Mouse (Mus musculus) T-helper 2 cell (primary cell): ENCODE results near the gene 4930583I09Rik.

Experiments used
- in situ Hi-C: fragments of 300-600 bp; cut with MboI, MseI; formaldehyde crosslinking; loops from one replicate; pipeline ENCODE4 v1.15.1; 2025; ENCODE audit warnings: high pct_unique_total_duplicates

4930583I09Rik gene

DNA sequence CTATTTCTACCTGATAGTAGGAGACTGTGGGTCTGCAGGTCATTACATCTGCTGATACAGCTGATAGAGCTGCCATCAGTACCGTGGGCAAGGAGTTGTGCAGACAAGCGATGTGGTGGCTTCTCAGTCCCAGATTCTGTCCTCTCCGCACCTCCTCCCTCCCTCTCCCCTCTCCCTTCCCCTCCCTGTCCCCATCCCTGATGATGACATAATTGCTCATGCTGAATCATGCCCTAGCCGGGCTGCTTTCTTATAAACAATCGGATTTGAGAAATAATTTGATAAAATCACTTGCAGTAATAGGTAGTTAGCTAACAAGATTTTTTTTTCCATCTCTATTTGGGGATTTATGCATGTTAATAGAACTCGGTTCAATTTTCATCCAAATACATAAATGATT is at the start of gene 4930583I09Rik:
TSS of gene 4930583I09Rik (minus strand) at position 144 of the 400 bp plus-strand sequence.
- in situ Hi-C loops, result no loop called here

DNA sequence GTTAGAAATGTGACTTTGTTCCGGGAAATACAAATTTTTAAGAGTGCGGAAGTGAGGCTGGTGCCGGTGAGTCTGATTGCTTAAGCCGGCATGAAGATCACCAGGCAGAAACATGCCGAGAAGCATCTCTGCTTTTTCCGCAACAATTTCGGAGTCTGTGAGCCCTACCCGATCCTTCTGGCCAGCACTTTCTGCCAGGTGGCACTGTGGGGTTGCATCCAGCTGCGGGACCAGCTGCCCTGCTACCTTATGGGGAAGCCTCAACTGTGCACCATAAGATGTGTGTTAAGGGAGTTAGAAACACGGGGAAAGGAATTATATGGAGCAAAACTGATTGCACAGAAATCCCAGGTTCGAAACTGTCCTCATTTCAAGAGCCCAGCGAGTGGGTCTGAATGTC is 40.2 kb upstream of the 4930583I09Rik start:
- in situ Hi-C loops, result loop anchor here (10.0 kb wide), 1 partner anchor 281 kb away; no protein-coding TSS in a partner anchor

DNA sequence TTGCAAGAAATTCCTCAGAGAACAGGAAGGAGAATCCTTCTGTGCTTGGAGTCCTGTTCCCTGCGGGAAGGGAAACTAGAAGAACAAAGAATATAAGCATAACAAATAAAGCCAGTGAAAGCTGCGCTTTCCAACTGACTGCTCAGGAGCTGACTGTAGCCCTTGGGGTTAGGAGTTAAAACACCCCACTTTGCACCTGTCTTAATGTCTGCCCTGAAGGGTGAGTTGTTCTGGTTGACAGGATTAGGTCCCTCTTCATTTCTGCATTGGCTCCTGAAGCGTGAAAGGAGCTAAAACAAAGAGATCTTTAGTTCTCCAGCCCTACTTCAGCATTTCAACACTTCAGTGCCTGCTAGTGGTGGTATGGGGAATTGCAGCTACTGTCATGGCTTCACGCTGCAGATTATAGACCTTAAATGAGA is 37.8 kb upstream of the 4930583I09Rik start:
- in situ Hi-C loops, result loop anchor here (10.0 kb wide), 1 partner anchor 279 kb away; no protein-coding TSS in a partner anchor

DNA sequence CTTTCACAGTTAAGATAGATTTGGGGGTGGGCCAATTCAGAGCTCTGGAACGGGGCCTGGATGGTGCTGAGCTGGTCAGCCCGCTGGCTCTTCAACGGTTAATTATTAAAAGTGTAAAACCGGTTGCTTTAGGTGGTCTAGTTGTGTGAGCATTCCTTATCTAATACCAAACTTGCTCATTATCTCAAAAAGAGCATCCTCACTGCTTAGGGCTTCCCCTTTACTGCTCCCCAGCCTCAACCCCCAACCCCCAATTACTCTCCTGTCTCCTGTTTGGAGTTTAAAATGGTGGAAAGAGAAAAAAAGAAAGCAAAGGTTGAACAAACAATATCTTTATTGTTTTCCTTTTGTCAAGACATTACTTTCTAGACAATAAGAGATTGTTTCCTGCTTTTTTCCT is 27.9 kb upstream of the 4930583I09Rik start:
- in situ Hi-C loops, result no loop called here

DNA sequence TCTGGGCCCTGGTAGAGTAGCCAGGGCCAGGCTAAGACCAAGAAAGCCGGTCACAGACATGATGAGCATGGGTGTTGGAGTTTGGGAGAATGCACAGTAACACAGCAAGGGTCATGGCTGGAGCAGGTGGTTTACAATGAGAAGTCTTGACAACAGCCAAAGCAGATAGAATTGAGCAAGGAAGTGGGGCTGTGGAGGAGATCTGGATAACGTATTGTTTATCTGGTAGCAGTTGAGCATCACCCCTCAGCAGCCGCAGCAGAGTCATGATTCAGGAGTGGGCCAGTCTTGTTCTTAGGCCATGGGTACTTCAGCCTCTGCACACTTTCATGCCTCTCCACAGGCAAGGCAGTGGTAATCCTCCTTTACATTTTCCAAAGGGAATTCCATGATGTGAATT is 25.1 kb upstream of the 4930583I09Rik start:
- in situ Hi-C loops, result no loop called here

DNA sequence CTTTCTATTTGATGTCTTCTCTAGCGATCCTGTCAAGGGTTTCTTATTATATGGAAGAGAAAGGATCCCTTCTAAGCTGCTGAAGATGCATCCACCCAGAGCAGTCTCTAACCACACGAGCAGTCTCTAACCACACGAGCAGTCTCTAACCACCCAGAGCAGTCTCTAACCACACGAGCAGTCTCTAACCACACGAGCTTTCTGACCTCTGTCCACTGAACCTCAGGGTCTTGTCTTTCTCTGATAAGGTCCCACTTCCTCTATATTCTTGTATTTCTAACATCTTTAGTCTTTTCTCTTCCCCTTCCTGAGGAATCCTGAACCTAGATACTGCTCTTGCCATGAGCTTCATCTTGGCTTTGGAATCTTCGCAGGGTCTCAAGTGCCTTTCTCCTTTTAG is 23.0 kb upstream of the 4930583I09Rik start:
- in situ Hi-C loops, result no loop called here

DNA sequence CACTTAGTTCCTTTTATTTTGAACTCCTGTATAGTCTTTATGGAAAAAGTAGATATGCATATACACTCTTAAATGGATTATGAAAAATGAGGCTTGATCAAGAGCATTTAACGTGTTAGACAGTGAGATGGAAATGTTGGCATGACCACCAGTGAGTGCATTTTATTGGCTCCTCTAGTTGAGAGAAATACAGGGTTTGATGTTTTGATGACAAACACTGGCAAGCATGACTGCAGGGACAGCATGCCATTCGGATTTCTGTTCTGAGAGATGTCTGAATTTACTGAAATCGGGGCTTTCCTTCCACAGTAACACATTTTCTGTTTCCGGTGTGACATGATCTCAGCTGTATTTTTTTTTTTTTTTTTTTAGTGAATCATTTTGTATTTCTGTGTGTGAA is 12.2 kb upstream of the 4930583I09Rik start:
- in situ Hi-C loops, result no loop called here

DNA sequence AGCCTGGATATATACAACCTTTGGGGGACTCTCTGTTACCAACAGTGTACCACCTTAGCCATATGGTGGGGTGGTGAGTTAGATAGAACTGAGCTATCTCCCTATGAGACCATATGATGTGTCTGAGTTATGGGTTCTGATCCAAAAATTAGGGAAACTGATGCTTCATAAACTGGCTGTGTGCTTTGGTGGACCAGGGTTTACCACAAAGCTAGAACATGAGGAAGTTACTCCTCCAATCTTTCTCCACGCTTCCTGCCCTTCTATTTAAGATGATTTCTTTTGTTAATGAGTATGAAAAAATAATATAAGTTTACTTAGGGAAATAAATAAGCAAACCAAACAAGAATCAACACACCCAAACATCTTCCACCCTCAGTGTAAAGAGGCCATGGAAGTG is 10.8 kb upstream of the 4930583I09Rik start:
- in situ Hi-C loops, result no loop called here

DNA sequence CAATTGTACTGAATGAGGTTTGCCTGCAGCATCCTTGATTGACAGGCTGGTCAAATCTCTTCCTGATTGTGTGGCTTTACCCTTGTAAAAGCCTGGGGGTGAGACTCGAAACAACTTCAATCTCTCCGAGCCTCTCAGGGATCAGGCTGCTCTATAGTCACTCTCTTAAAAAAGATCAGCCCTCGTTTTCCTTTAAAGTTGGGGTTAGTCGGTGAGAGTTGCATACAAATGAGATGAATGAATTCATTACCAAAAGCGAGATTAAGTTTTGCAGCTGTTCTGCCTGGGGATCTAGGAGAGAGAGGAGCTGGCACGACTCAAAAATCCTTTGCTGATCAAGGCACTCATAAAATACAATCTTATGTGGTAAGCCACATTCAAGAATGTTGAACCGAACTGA is 1.0 kb upstream of the 4930583I09Rik start:
- in situ Hi-C loops, result no loop called here

DNA sequence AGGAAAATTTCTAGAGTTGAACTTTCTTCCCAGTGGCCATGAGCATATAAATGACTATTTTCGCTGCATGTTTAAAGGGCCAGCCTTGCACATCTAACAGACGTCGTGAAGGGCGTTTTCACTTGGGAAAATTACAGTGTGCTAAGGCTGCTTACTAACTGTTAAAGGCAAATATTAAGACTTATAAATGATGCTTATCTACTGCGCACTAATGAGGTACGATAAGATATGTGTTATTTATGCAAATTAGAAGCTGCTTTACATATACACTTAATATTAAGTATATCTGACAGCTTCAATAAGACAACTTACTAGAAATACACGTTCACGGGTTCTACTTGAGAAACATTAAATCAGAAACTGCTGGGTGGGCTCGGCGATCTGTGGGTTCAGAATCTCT is 481 bp upstream of the 4930583I09Rik start:
- in situ Hi-C loops, result no loop called here

DNA sequence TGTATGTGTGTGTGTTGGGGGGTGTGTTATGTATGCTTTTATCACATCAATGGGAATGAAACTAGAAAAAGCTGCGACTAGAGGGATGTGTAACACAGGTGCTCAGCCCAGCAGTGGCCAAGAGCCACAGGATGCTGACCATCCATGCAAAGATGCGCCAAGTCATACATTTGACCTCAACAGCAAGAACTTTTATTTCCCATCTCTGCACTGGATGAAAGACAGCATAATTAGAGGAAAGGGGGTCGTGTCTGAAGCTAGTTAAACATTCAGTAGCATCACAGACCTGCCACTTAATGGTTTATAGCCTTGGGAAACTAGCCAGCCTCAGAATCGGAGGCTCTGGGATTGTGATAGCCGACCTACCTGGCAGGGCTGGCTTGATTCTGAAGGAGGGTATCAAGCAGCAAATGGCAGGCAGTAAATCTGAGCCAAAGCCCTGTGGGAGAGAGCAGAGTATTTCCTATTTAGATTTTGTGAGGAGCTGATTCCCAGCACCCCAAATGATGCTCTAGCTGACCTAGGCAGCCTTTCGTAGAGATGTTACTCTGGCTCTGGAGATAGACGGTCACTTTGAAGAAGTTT is 1.9 kb downstream of the 4930583I09Rik start:
- in situ Hi-C loops, result no loop called here

DNA sequence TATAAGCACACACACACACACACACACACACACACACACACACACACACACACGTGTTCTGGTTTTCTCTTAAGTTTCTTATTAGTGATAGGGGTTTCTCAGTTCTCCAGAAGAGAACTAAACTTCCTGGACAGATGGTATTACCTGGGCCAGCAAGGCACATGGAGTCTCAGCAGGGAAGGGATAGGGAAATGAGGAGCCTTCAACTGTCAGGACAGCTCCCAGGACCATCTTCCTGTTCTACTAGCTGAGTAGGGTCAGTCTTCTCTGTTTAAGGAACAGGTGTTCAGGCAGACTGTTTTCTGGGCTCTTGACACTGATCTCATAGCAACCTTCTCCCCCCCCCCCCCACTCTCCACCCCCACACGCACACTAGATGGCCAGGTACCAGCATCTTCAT is 2.8 kb downstream of the 4930583I09Rik start:
- in situ Hi-C loops, result no loop called here

DNA sequence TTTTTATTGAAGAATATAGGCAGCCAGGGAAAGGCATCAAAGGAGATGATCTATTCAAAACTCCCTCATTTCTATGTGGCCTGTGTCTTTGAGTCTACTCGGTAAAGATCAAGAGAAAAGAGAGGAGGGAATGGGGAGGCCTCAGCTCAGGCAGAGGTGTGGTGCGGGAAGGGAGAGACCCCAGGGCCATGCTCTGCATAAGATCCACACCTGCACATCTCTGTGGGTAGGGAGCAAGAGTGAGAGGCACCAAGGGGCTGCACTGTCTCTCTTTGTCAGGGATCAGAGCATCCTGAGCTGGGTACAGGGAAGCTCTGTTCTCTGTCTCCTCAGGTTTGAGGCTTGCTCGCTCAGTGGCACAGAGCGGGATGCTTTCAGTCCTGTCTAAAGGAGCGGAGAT is 8.4 kb downstream of the 4930583I09Rik start:
- in situ Hi-C loops, result no loop called here

DNA sequence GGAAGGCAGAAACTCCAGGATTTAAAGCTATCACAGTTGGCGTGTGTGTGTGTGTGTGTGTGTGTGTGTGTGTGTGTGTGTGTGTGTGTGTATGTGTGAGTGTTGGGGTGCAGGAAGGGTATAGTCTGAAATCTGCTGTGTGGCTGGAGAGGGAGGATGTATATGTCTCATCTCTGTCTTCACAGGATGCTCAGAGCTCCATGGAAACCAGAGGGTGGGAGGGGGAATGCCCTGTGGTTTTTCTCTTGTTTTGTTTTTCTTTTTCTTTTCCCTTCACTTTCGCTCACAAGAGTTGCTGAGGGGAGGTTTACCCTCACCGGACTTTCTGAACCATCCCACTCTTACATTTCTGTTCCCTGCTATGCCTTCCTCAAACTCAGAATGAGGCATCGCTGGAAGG is 9.0 kb downstream of the 4930583I09Rik start:
- in situ Hi-C loops, result no loop called here

DNA sequence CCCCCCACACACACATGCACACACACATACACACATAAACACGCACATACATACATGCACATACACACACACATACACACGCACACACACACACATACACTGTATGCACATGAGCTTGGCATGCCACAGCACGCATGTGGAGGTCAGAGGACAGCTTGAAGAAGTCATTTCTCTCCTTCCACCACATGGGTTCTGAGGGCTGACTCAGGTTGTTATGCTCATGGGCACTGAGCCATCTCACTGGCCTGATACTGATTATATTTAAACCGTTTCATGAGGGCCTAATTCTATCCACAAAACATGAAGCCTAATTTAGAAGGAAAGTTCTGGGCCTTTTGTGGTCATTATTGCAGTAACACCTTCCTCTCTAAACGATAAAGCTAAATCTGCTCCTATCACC is 13.3 kb downstream of the 4930583I09Rik start:
- in situ Hi-C loops, result no loop called here

DNA sequence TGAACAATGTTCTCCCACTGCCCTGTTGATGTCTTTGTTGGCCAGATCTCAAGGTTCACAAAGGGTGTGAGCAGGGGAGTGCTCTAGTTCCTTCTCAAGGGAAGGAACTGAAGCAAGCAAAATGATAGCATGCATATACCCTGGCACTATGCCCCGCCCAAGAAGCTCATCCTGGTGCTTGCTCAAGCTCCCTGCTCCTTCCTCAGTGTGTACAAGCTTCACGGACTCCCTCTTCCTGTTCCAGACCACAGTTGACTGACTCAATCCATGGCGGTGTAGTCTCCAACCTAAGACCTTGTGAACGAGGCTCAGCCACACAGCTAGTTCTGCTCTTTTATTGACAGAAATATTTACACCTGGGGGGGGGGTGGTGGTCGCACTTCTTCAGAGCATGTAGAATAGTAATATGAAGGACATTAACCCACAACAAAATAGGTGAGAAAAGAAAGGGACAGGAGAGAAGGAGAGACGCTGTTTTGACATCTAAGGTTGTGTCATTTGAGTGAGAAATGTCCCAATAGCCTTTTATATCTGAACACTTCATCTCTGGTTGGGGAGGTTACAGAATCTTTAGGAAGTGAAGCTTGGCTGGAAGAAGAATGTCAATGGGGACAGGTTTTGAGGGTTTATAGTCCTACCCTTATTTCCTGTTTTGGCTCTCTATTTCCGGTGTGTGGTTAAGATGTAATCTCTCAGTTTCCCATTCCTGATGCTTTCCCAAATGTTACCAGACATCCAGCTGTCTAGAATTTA is 14.9 kb downstream of the 4930583I09Rik start:
- in situ Hi-C loops, result no loop called here

DNA sequence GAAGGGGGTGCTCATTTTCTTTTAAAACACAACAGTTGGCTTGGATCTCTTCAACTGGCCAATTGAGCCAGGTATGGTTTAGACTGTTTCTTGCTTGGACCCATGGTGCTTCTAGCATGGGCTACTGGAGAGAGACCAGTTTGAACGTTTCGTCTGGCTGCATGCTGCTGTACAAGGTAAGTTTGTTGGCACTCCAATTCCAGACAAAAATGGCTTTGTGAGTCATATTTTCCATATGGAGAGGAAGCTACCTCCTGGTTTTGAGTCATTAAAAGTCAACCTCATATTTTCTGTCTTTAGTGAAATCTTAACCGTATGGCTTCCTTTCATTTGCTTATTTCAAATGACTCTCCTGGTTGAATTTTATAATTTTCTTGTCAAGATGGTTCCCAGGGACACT is 19.6 kb downstream of the 4930583I09Rik start:
- in situ Hi-C loops, result no loop called here

DNA sequence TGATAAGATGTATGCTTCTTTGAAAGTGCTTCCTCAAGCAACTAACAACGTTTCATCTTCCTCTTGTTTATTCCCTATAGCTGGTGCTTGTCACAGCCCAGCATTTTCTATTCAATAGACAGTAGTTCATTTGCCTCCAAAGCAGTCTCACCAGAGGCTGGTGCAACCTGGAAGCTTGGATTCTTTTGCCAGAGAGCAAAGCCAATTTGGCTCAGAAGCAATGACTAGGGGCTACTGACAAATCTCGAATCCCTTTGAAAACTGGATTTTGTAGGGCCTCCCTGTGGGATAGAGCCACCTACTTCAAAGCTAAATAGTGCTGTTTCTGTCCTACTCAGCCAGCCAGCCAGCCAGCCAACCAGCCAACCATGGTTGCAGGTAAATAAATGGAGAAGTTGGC is 20.1 kb downstream of the 4930583I09Rik start:
- in situ Hi-C loops, result no loop called here

DNA sequence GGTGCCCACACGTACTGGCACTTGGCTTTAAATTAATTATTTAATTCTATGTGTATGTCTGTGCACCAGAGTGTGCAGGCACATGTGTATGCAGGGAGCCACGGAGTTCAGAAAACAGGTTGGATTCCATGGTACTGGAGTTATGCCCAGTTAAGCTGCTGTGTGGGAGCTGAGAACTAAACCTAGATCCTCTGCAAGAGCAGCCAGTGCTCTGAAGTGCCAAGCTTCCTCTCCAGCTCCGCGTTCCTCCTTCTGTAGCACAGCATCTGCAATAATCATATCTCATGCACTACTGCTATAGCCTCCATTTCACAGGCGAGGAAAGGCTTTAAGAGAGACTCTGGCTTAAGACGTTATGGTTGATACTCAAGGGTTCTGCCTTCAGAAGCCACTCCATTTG is 22.3 kb downstream of the 4930583I09Rik start:
- in situ Hi-C loops, result no loop called here

DNA sequence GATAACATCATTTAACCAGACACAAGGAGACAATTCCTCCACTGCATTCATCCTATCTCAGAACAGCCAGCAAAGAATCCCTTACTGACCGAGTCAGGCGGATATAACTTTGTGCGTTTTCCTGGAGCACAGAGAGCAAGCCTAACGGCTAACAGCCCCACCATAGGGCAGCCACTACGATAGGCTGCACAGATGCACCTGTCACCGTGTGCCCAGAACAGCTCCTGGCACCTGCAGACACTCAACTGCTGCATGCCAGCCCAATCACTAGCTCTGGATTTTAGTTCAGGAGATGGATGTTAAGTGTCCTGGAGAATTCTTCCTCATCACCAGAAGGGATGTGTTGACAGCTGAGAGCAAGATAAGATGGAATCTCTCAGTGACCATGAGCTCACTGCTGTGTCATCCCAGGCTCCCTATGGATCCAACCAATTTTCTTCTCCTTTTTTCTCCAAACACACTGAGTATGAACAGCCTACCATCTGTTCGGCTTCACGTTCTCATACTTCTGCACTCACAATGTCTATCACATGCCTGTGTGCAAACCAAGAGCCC is 29.8 kb downstream of the 4930583I09Rik start:
- in situ Hi-C loops, result no loop called here

DNA sequence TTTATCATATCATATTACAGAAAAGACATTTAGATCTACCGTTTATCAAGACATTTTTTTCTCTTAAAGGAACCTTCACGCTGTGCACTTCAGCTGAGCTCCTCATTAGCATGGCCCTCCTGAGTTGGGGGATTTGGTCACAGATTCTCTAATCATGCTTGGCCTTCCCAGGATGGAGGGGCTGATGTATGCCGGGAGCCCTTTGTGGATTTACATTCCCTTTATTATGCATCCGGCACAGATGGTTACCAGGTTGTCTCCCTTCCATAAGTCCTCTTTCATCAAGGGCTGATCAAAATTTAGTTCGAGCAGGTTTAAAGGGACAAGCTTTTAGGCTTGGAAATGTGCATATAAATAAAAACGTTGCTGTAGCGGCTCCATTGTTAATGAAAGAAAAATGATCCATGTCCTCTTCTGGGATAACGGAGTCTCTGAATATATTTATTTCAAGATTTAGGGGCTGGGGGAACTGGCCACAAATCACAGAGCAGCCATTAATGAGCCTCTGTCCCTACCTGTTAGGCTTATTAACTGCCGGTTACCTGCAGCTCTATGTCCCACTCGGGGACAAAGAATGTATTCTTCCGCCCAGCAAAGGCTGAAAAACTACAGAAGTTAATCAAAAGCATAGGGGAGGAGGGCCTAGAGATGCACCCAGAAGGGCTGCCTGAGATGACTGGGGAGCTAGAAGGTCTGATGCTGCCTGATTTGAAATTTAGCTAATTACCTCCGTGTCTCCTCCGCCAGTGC is 31.3 kb downstream of the 4930583I09Rik start:
- in situ Hi-C loops, result no loop called here

DNA sequence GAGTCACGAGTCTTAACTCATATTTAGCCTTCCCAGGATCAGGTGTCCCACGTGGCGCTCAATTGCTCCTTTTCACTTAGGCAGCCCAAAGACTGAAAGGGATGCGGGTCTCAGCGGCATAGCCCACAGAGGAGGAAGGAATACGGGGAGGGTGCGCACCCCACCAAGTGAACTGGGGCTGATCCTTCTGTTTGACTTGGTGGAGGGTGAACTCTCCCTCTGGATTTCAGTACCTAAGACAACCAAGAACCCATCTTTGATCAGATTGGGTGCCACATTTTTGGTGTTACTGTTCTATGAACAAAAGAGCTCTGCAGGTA is 33.0 kb downstream of the 4930583I09Rik start:
- in situ Hi-C loops, result no loop called here
